Mouse (Mus musculus) stomach, embryonic 14.5 days (tissue): ENCODE data around the gene Pik3r5. TPM values are rescaled to one million over a fixed set of nuclear protein-coding genes. Genes with fewer than 3 reads are reported as not detected.

Experiments used
- ATAC-seq: fragments of 200-750 bp; cut with Nextera tagmentation; 2 replicates; pipeline ENCODE4 v1.8.0; 2017; ENCODE audit warnings: low read depth, moderate TSS enrichment; ENCODE audit not compliant: insufficient number of reproducible peaks, insufficient read depth, low FRiP score
- H3K27ac ChIP-seq: fragments of 300-500 bp; sonication (generic); 2 replicates; pipeline ENCODE4 v1.5.1; 2014; ENCODE audit warnings: mild to moderate bottlenecking, low read length, moderate library complexity, mixed read lengths
- H3K27me3 ChIP-seq: fragments of 300-500 bp; sonication (generic); 2 replicates; pipeline ENCODE4 v1.6.1; 2014; ENCODE audit warnings: low read length, control low read depth, mixed read lengths; ENCODE audit not compliant: control insufficient read depth, insufficient read depth
- H3K36me3 ChIP-seq: fragments of 300-500 bp; sonication (generic); 2 replicates; pipeline ENCODE4 v1.6.1; 2014; ENCODE audit warnings: mild to moderate bottlenecking, control low read depth, low read length, moderate library complexity, mixed read lengths; ENCODE audit not compliant: control insufficient read depth, insufficient read depth
- H3K4me1 ChIP-seq: fragments of 300-500 bp; sonication (generic); 2 replicates; pipeline ENCODE4 v1.6.1; 2014; ENCODE audit warnings: low read length, control low read depth, mixed read lengths; ENCODE audit not compliant: control insufficient read depth, insufficient read depth
- H3K4me2 ChIP-seq: fragments of 300-500 bp; sonication (generic); replicated peaks from 2 replicates; pipeline ENCODE4 v1.6.1; 2014; ENCODE audit warnings: low read depth, low read length, control low read depth
- H3K4me3 ChIP-seq: fragments of 300-500 bp; sonication (generic); 2 replicates; pipeline ENCODE4 v1.5.1; 2014; ENCODE audit warnings: low read depth, low read length, control low read depth
- H3K9ac ChIP-seq: fragments of 300-500 bp; sonication (generic); replicated peaks from 2 replicates; pipeline ENCODE4 v1.6.1; 2014; ENCODE audit warnings: low read depth, mild to moderate bottlenecking, control low read depth, low read length, moderate library complexity, mixed read lengths
- H3K9me3 ChIP-seq: fragments of 300-500 bp; sonication (generic); 2 replicates; pipeline ENCODE4 v1.6.1; 2016; ENCODE audit warnings: low read depth, low read length, control low read depth; ENCODE audit not compliant: control insufficient read depth
- WGBS: fragments of 180-500 bp; shearing (Covaris S2); extraction: QIAGEN DNeasy Blood & Tissue Kit; methylation state at CpG from one replicate; pipeline ENCODE4 v1.1.7; 2014; 5-methylcytosine and 5-hydroxymethylcytosine counted together
- polyA plus RNA-seq: library from polyadenylated mRNA; unstranded; fragments of >200 nt; fragmentation: Nextera tagmentation; extraction: Ambion mirVana; gene quantifications from 2 replicates; pipeline ENCODE4 v1.2.1, GENCODE M21; 2014

Pik3r5 gene
- polyA plus RNA-seq, 1 experiment from 2014 or later = 1.3 TPM

DNA sequence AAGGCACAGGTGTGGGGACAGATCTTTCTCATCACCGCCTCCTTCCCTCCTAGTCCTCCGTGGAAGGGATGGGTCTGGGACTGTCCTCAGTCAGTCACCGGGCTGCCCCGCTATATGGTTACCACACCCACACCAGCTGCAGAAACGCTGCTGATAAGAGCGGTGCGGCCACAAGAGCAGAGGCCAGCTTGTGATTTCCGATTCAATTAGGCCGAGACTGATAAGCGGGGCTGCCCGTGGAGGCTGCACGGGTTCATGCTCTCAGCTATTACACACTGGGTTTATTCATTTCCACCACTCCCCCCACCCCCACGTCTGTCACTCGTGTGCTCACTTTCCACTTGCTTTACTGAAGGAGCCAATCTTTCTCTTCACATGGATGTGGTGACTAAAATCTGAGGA is 69.0 kb downstream of the Pik3r5 start:
- Histone ChIP-seq H3K9me3 (no peaks in the 10 kb centered on the region), H3K9ac (no peak overlapping the region), H3K36me3 (no peaks in the 10 kb centered on the region), H3K27me3 (no peaks in the 10 kb centered on the region), H3K4me1 (no peaks in the 10 kb centered on the region), H3K27ac (no peak overlapping the region), H3K4me3 (no peak overlapping the region), H3K4me2 (no peak overlapping the region)
- WGBS = 22% methylated on average over 14 of the region's 14 CpGs
- ATAC-seq = peak; percentile 59; the same call in 1 of the 2 replicates

DNA sequence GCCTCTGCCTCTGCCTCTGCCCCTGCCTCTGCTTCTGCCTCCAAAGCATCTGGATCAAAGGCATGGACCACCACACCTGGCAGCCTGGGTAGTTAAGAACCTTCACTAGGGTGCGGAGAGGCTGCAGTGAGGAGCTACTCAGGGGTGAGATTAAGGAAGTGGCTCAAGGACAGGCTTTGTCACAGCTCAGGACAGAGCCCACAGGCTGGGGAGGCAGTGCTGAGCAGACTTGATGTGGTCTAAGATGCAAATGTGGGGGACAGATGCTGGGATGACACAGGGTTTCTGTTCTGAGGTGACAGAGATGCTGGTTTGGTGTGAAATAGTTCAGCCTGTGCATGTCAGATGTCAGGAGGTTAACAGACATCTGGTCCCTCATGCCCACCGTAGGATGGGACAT is 70.5 kb downstream of the Pik3r5 start:
- WGBS = 69% methylated on average over 2 of the region's 2 CpGs
- no peak overlapping the region for H3K4me3 ChIP-seq
- H3K4me2 ChIP-seq = no peak overlapping the region
- H3K36me3 ChIP-seq = no peaks in the 10 kb centered on the region
- no peak overlapping the region for H3K27ac ChIP-seq
- H3K9me3 ChIP-seq = no peaks in the 10 kb centered on the region
- no peaks in the 10 kb centered on the region for H3K4me1 ChIP-seq
- no peaks in the 10 kb centered on the region for H3K27me3 ChIP-seq
- ATAC-seq = no peak
- no peak overlapping the region for H3K9ac ChIP-seq

DNA sequence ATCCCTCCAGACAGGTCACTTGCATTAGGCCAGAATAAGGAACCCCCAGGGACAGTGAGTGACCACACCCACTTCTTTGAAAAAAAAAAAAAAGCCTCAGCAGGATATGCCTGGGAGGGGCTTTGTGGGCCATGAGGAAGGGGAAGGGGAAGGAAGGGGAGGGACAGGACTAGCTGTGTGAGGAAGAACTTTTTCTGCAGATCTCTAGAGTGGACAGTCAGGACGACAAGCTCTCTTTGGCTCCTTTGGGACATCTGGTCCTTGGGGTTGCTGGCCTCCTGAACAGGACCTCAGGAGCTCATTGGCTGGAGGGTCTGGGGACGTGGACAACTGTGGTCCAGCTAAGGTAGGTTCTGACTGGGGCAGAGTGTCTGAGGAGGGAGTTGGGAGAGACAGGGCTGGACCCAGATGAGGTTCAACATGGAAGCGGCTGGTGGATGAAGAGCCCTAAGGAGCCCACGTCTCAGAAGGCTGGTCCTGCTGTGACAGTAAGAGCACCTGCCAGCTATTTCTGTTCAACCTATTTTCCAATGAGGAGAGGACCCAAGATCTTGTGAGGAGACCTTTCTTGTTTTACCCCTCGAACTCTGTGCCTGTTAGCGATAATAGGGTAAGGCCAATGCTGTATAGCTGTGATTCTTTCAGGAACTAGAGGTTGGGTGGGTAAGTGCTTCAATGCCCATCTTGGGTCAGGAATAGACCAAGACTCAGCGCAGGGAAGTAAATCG is 71.1 kb downstream of the Pik3r5 start, which contains the start of gene Pik3r6:
Gene Pik3r6 (plus strand): TSS at position 118 of the 728 bp plus-strand sequence.
- 84% methylated on average over 8 of the region's 8 CpGs for WGBS
- H3K27ac ChIP-seq = no peak within 1 kb of the TSS
- H3K36me3 ChIP-seq = no peaks in the 10 kb centered on the region
- ATAC-seq = no peak
- no peak within 1 kb of the TSS for H3K9ac ChIP-seq
- no peaks in the 10 kb centered on the region for H3K4me1 ChIP-seq
- H3K27me3 ChIP-seq = no peaks in the 10 kb centered on the region
- H3K4me3 ChIP-seq = 0 out of 2 replicates have a peak within 1 kb of the TSS, but pooled peaks have one; percentile 3
- H3K9me3 ChIP-seq = no peaks in the 10 kb centered on the region
- H3K4me2 ChIP-seq = no peak within 1 kb of the TSS; the same call in 1 of the 2 replicates

DNA sequence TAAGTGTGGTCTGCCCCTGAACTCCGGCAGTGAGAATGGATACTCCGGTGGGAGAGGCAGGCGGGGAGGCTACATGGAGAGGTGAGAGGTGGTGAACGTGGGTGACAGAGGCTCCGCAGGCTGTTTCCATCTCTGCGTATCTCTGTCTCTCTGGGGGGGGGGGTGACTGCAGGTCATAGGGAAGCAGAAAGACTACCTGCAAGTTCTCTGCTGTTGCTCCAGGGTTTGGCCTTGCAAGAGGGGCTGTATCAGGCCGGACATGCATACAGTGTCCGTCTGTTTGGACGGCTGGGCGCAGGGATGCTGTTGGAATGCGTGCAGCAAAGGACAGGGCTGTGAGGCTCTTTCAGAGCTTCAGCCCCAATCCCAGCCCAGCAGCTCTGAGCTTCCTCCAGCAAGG is 73.0 kb downstream of the Pik3r5 start:
- Histone ChIP-seq H3K9ac (no peak overlapping the region), H3K27ac (no peak overlapping the region), H3K4me3 (no peak overlapping the region), H3K4me1 (no peaks in the 10 kb centered on the region), H3K36me3 (no peaks in the 10 kb centered on the region), H3K4me2 (no peak overlapping the region), H3K27me3 (no peaks in the 10 kb centered on the region), H3K9me3 (no peaks in the 10 kb centered on the region)
- no peak for ATAC-seq
- 84% methylated on average over 11 of the region's 11 CpGs for WGBS

DNA sequence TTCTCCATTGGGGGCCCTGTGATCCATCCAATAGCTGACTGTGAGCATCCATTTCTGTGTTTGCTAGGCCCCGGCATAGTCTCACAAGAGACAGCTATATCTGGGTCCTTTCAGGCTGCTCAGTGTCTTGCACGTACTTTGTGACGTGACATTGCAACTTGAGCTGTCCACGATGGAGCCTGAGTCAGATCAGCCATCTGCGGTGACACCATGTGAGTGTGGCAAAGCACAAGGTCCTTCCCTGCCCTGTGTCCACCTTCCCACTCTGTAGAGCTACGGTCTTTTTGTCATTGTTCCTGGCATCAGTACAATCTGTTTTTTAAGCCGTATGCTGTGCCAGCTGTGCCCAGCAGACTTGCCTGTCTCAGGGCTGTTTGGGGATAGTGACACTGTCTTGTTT is 75.3 kb downstream of the Pik3r5 start:
- no peak overlapping the region for H3K4me3 ChIP-seq
- no peaks in the 10 kb centered on the region for H3K9me3 ChIP-seq
- no peaks in the 10 kb centered on the region for H3K36me3 ChIP-seq
- H3K9ac ChIP-seq = no peak overlapping the region
- no peaks in the 10 kb centered on the region for H3K27me3 ChIP-seq
- H3K27ac ChIP-seq = no peak overlapping the region
- H3K4me1 ChIP-seq = no peaks in the 10 kb centered on the region
- no peak overlapping the region for H3K4me2 ChIP-seq
- WGBS = 92% methylated on average over 7 of the region's 7 CpGs
- no peak for ATAC-seq

DNA sequence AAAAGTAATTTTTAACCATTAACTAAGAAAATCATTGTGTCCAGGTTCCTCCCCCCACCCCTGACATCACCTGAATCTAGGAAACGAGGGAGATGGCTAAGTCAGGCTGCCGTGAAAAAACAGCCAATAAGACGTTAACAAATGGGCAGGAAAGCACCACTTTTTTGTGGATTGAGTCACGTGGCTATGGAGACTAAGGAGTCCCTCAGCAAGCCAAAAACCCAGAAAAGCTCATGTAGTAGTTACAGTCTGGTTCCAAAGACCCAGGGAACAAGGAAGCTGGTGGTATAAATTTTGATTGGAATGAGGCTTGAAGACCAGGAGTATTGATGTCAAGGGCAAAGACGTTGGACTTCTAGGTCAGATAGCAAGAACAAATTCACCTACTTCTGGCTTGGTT is 76.7 kb downstream of the Pik3r5 start:
- no peaks in the 10 kb centered on the region for H3K36me3 ChIP-seq
- H3K27ac ChIP-seq = no peak overlapping the region
- H3K4me3 ChIP-seq = no peak overlapping the region
- WGBS = 56% methylated on average over 5 of the region's 5 CpGs
- no peaks in the 10 kb centered on the region for H3K27me3 ChIP-seq
- no peaks in the 10 kb centered on the region for H3K4me1 ChIP-seq
- no peaks in the 10 kb centered on the region for H3K9me3 ChIP-seq
- no peak for ATAC-seq
- H3K4me2 ChIP-seq = no peak overlapping the region
- H3K9ac ChIP-seq = no peak overlapping the region

DNA sequence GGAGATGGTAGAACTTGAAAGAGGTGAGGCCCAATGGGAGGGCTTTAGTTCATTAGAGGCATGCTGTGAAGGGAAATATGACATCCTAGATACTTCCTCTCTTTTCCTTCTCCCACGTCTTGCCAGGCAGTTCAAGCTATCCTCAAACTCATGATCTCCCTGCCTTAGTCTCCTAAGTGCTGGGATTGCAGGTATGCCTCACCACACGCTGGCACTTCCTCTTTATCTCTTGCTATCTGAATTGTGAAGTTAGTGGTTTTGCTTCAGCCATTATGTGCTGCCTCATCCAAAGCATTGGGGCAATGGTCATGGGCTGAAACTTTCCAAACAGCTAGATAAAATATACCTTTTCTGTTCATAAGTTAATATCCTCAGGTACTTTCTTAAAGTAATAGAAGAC is 77.3 kb downstream of the Pik3r5 start:
- H3K4me3 ChIP-seq = no peak overlapping the region
- no peaks in the 10 kb centered on the region for H3K9me3 ChIP-seq
- no peak overlapping the region for H3K27ac ChIP-seq
- 66% methylated on average over 2 of the region's 2 CpGs for WGBS
- no peak overlapping the region for H3K9ac ChIP-seq
- H3K4me2 ChIP-seq = no peak overlapping the region
- H3K27me3 ChIP-seq = no peaks in the 10 kb centered on the region
- ATAC-seq = no peak
- H3K36me3 ChIP-seq = no peaks in the 10 kb centered on the region
- H3K4me1 ChIP-seq = no peaks in the 10 kb centered on the region

DNA sequence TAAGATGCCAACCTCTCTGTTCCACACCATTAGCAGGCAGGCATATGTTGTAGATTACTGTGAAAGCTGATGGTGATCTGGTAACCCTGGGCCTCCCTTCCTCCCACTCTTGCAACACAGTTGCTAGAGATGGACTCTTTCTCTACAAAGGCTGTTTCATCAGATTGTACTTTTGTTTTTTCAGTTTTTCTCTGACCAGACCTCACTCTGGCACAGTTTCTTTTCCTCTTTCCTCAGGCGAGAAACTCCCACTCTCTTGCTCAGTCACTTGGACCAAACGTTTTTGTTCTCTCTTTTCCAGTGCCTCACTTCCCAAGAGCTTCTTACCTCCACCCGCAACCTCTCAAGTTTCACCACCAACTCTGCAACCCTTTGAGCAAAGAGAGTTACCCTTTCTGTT is 82.0 kb downstream of the Pik3r5 start:
- Histone ChIP-seq H3K27me3 (no peaks in the 10 kb centered on the region), H3K4me2 (no peak overlapping the region), H3K9me3 (no peaks in the 10 kb centered on the region), H3K4me1 (no peaks in the 10 kb centered on the region), H3K27ac (no peak overlapping the region), H3K9ac (no peak overlapping the region), H3K36me3 (no peaks in the 10 kb centered on the region), H3K4me3 (no peak overlapping the region)
- 56% methylated on average over 3 of the region's 3 CpGs for WGBS
- ATAC-seq = no peak

DNA sequence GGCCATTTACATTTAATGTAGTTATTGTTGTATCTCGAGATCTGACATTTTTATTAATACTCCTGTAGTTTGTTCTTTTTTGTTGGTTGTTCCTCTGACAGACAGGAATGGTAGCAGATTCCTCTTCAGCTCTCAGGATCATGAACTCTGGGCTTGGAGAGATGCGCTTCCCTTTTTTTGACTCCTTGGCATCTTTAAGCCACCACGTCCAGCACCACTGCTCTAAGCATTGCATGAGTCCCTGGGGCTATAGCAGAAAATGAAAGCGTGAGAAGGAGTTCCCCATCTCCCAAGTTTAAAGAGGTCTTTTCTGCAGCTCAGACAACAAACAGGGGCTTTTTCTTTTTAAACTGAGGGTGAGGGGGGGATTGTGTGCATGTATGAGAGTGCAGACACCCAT is 87.4 kb downstream of the Pik3r5 start:
- H3K4me3 ChIP-seq = no peak overlapping the region
- no peak for ATAC-seq
- H3K27ac ChIP-seq = no peak overlapping the region
- H3K27me3 ChIP-seq = no peaks in the 10 kb centered on the region
- H3K9ac ChIP-seq = no peak overlapping the region
- H3K4me1 ChIP-seq = no peaks in the 10 kb centered on the region
- H3K9me3 ChIP-seq = 0 out of 2 replicates have a peak, but pooled peaks cover 4% of the 10 kb centered on the region
- H3K4me2 ChIP-seq = no peak overlapping the region
- H3K36me3 ChIP-seq = no peaks in the 10 kb centered on the region
- WGBS = 92% methylated on average over 4 of the region's 4 CpGs
